Comparison of ENCODE assay signal across 8 mouse cellular contexts in genomic region chr9:65100991-65101685, GRCm38 (mm10). TPM values are rescaled to one million over a fixed set of nuclear protein-coding genes. Genes with fewer than 3 reads are reported as not detected.
DNase-seq lines count a peak whose midpoint lies in the region; ATAC-seq and TF ChIP-seq lines count a peak whose summit lies in the region.

TSS of gene Igdcc4 (plus strand) at chr9:65101486.

- H3K27ac ChIP-seq in lung, postnatal 0 days (ENCODE audit: low read length), result no peak within 1 kb of the TSS
- peak within 1 kb of the TSS; percentile 73 for H3K27ac ChIP-seq in forebrain, embryonic 13.5 days
- H3K27ac ChIP-seq in hindbrain, embryonic 13.5 days, result peak within 1 kb of the TSS; percentile 87
- peak within 1 kb of the TSS; percentile 76 for H3K27ac ChIP-seq in liver, embryonic 12.5 days

- 9% methylated on average over 7 of the region's 76 CpGs for WGBS in lung, postnatal 0 days
- 1% methylated on average over 61 of the region's 76 CpGs for WGBS in forebrain, embryonic 13.5 days
- WGBS in hindbrain, embryonic 13.5 days, result 2% methylated on average over 46 of the region's 76 CpGs
- 3% methylated on average over 44 of the region's 76 CpGs for WGBS in liver, embryonic 12.5 days (ENCODE audit: insufficient replicate concordance)

- no peaks in the 10 kb centered on the region for H3K36me3 ChIP-seq in lung, postnatal 0 days (ENCODE audit: insufficient read depth, low read length)
- H3K36me3 ChIP-seq in forebrain, embryonic 13.5 days (ENCODE audit: poor library complexity, severe bottlenecking), result no peaks in the 10 kb centered on the region
- no peaks in the 10 kb centered on the region for H3K36me3 ChIP-seq in hindbrain, embryonic 13.5 days
- no peaks in the 10 kb centered on the region for H3K36me3 ChIP-seq in liver, embryonic 12.5 days

- no peaks in the 10 kb centered on the region for H3K9me3 ChIP-seq in lung, postnatal 0 days (ENCODE audit: low read length)
- 0 out of 2 replicates have a peak, but pooled peaks cover 7% of the 10 kb centered on the region for H3K9me3 ChIP-seq in forebrain, embryonic 13.5 days (replicated peaks)
- H3K9me3 ChIP-seq in hindbrain, embryonic 13.5 days, result no peaks in the 10 kb centered on the region
- no peaks in the 10 kb centered on the region; the same call in none of the 2 replicates for H3K9me3 ChIP-seq in liver, embryonic 12.5 days (replicated peaks)

- peak within 1 kb of the TSS; percentile 23; the same call in 1 of the 2 replicates for H3K9ac ChIP-seq in lung, postnatal 0 days (replicated peaks; ENCODE audit: low read depth)
- peak within 1 kb of the TSS; percentile 90 for H3K9ac ChIP-seq in forebrain, embryonic 13.5 days
- H3K9ac ChIP-seq in hindbrain, embryonic 13.5 days, result peak within 1 kb of the TSS; percentile 92
- peak within 1 kb of the TSS; percentile 68 for H3K9ac ChIP-seq in liver, embryonic 12.5 days

- TF ChIP-seq EP300 in lung, postnatal 0 days (IDR thresholded peaks at IDR 0.05), result no peak

- TF ChIP-seq POLR2A in brain, embryonic 14.5 days (IDR thresholded peaks at IDR 0.05; ENCODE audit: borderline replicate concordance, extremely low read depth, insufficient read depth, insufficient read length, poor library complexity, severe bottlenecking), result peak; percentile 38; the same call in 1 of the 2 replicates

- H3K4me2 ChIP-seq in lung, postnatal 0 days (replicated peaks; ENCODE audit: low read depth, low read length), result peak within 1 kb of the TSS; percentile 99
- H3K4me2 ChIP-seq in forebrain, embryonic 13.5 days, result peak within 1 kb of the TSS; percentile 98
- peak within 1 kb of the TSS; percentile 96 for H3K4me2 ChIP-seq in hindbrain, embryonic 13.5 days
- peak within 1 kb of the TSS; percentile 88 for H3K4me2 ChIP-seq in liver, embryonic 12.5 days

- H3K27me3 ChIP-seq in lung, postnatal 0 days (replicated peaks; ENCODE audit: insufficient read depth, low read length), result no peaks in the 10 kb centered on the region
- no peaks in the 10 kb centered on the region for H3K27me3 ChIP-seq in forebrain, embryonic 13.5 days
- no peaks in the 10 kb centered on the region for H3K27me3 ChIP-seq in hindbrain, embryonic 13.5 days
- H3K27me3 ChIP-seq in liver, embryonic 12.5 days (replicated peaks), result peaks cover 79% of the 10 kb centered on the region

- peaks cover 5% of the 10 kb centered on the region for H3K4me1 ChIP-seq in lung, postnatal 0 days (ENCODE audit: insufficient read depth, low read depth, low read length)
- H3K4me1 ChIP-seq in forebrain, embryonic 13.5 days, result peaks cover 28% of the 10 kb centered on the region
- peaks cover 33% of the 10 kb centered on the region for H3K4me1 ChIP-seq in hindbrain, embryonic 13.5 days (replicated peaks)
- H3K4me1 ChIP-seq in liver, embryonic 12.5 days, result peaks cover 9% of the 10 kb centered on the region

- H3K4me3 ChIP-seq in lung, postnatal 0 days (ENCODE audit: low read depth, low read length), result peak within 1 kb of the TSS; percentile 56
- peak within 1 kb of the TSS; percentile 84 for H3K4me3 ChIP-seq in forebrain, embryonic 13.5 days
- peak within 1 kb of the TSS; percentile 79 for H3K4me3 ChIP-seq in hindbrain, embryonic 13.5 days
- peak within 1 kb of the TSS; percentile 62 for H3K4me3 ChIP-seq in liver, embryonic 12.5 days

- DNase-seq in lung, postnatal 0 days (ENCODE audit: low spot score), result peak; percentile 21
- DNase-seq in lung, postnatal 25 days (ENCODE audit: low spot score), result no peak
- DNase-seq in brain, embryonic 14.5 days (ENCODE audit: low read depth), result no peak
- peak; percentile 38 for DNase-seq in right cerebral cortex, postnatal 25 days
- DNase-seq in spleen, postnatal 36 days (ENCODE audit: low spot score in 2 of 2), result no peak

- peak; percentile 62 for ATAC-seq in lung, postnatal 0 days
- ATAC-seq in forebrain, embryonic 13.5 days, result no peak
- 0 out of 2 replicates have a peak, but pooled peaks have one; percentile 10 for ATAC-seq in hindbrain, embryonic 13.5 days (ENCODE audit: low FRiP score)
- no peak for ATAC-seq in liver, embryonic 12.5 days

- TF ChIP-seq CTCF in lung, postnatal 0 days (IDR thresholded peaks at IDR 0.05), result no peak
- no peak for TF ChIP-seq CTCF in brain, embryonic 14.5 days (IDR thresholded peaks at IDR 0.05; ENCODE audit: borderline replicate concordance, extremely low read depth, insufficient read depth, insufficient read length)

RNA-seq across cellular contexts. Expression of gene Igdcc4, which starts in this region (rescaled TPM):
- 1.7 and 1.8 TPM in 2 replicates for polyA plus RNA-seq in lung, postnatal 0 days (2015; fragmentation: Nextera tagmentation; extraction: Ambion mirVana)
- 26.2 and 33.3 TPM in 2 replicates for polyA plus RNA-seq in brain, embryonic 14.5 days (2012; rRNA removed)
- 10.5 and 10.8 TPM in 2 replicates for polyA plus RNA-seq in forebrain, embryonic 13.5 days (2015; fragmentation: Nextera tagmentation; extraction: Ambion mirVana)
- 9.7 TPM in 2 replicates for polyA plus RNA-seq in hindbrain, embryonic 13.5 days (2015; fragmentation: Nextera tagmentation; extraction: Ambion mirVana)
- 5.6 and 6.3 TPM in 2 replicates for polyA plus RNA-seq in liver, embryonic 12.5 days (2016; fragmentation: Nextera tagmentation; extraction: Ambion mirVana)

Comparison
In these comparisons a context has a peak if more than half of its experiments do, and no peak if none do; other contexts are left out.
1. DNase-seq: peak in lung, postnatal 0 days (single experiment) and right cerebral cortex, postnatal 25 days (single experiment); none in lung, postnatal 25 days (single experiment), brain, embryonic 14.5 days (single experiment) and spleen, postnatal 36 days (0 of 2).
2. ATAC-seq: peak in lung, postnatal 0 days (single experiment) and hindbrain, embryonic 13.5 days (single experiment); none in forebrain, embryonic 13.5 days (single experiment) and liver, embryonic 12.5 days (single experiment).
3. H3K9ac ChIP-seq: peak in every context shown above with its lines; median percentile 92 in hindbrain, embryonic 13.5 days; 90 in forebrain, embryonic 13.5 days; 68 in liver, embryonic 12.5 days; 23 in lung, postnatal 0 days.
4. Peak in every context shown above with its lines, with median percentiles within 50 percentile points of each other: H3K4me2 ChIP-seq and H3K4me3 ChIP-seq.